Mouse (Mus musculus) heart, embryonic 11.5 days (tissue): ENCODE measurements around the gene Kcnj3. TPM values are rescaled to one million over a fixed set of nuclear protein-coding genes. Genes with fewer than 3 reads are reported as not detected.

Experiments used
- ATAC-seq: fragments of 200-750 bp; cut with Nextera tagmentation; replicated peaks from 2 replicates; pipeline ENCODE4 v1.8.0; 2017; ENCODE audit warnings: moderate library complexity; ENCODE audit not compliant: insufficient number of reproducible peaks, low FRiP score, low TSS enrichment
- H3K27ac ChIP-seq: fragments of 300-500 bp; sonication (generic); 2 replicates; pipeline ENCODE4 v1.5.1; 2014; ENCODE audit warnings: mild to moderate bottlenecking, low read depth, low read length
- H3K27me3 ChIP-seq: fragments of 300-500 bp; sonication (generic); 2 replicates; pipeline ENCODE4 v1.6.1; 2014; ENCODE audit warnings: mild to moderate bottlenecking, low read length, mixed read lengths; ENCODE audit not compliant: control insufficient read depth, insufficient read depth
- H3K36me3 ChIP-seq: fragments of 300-500 bp; sonication (generic); 2 replicates; pipeline ENCODE4 v1.6.1; 2014; ENCODE audit warnings: mild to moderate bottlenecking, low read length, moderate library complexity, mixed read lengths; ENCODE audit not compliant: control insufficient read depth, insufficient read depth
- H3K4me1 ChIP-seq: fragments of 300-500 bp; sonication (generic); 2 replicates; pipeline ENCODE4 v1.6.1; 2014; ENCODE audit warnings: low read length; ENCODE audit not compliant: control insufficient read depth, insufficient read depth
- H3K4me2 ChIP-seq: fragments of 300-500 bp; sonication (generic); 2 replicates; pipeline ENCODE4 v1.6.1; 2014; ENCODE audit warnings: mild to moderate bottlenecking, moderate library complexity
- H3K4me3 ChIP-seq: fragments of 300-500 bp; sonication (generic); 2 replicates; pipeline ENCODE4 v1.5.1; 2014; ENCODE audit warnings: low read depth, low read length
- H3K9ac ChIP-seq: fragments of 300-500 bp; sonication (generic); 2 replicates; pipeline ENCODE4 v1.6.1; 2014; ENCODE audit warnings: mild to moderate bottlenecking, low read depth, low read length, moderate library complexity
- H3K9me3 ChIP-seq: fragments of 300-500 bp; sonication (generic); replicated peaks from 2 replicates; pipeline ENCODE4 v1.6.1; 2016; ENCODE audit warnings: low read length; ENCODE audit not compliant: control insufficient read depth
- WGBS: fragments of 180-500 bp; shearing (Covaris S2); extraction: QIAGEN DNeasy Blood & Tissue Kit; methylation state at CpG from one replicate; pipeline ENCODE4 v1.1.7; 2014; ENCODE audit not compliant: insufficient replicate concordance; 5-methylcytosine and 5-hydroxymethylcytosine counted together
- polyA plus RNA-seq: library from polyadenylated mRNA; unstranded; fragments of >200 nt; fragmentation: Nextera tagmentation; extraction: Ambion mirVana; gene quantifications from 2 replicates; pipeline ENCODE4 v1.2.1, GENCODE M21; 2014

Gene Kcnj3
- polyA plus RNA-seq: 6.4 and 8.7 TPM in 2 replicates

- Histone ChIP-seq H3K4me1 (peaks cover 4% of the 10 kb centered on the region), H3K9ac (peak within 1 kb of the TSS; percentile 64), H3K9me3 (no peaks in the 10 kb centered on the region), H3K27ac (0 out of 2 replicates have a peak within 1 kb of the TSS, but pooled peaks have one; percentile 15), H3K36me3 (no peaks in the 10 kb centered on the region), H3K4me3 (peak within 1 kb of the TSS; percentile 53), H3K4me2 (peak within 1 kb of the TSS; percentile 81), H3K27me3 (no peaks in the 10 kb centered on the region; the same call in 1 of the 2 replicates)
- peak; percentile 58; the same call in 1 of the 2 replicates for ATAC-seq
- WGBS: under 1% methylated on average over 20 of the region's 20 CpGs
These were observed at the start of gene Kcnj3 for GRCm38 (mm10) chr2:55435721-55436260. TSS of gene Kcnj3 (plus strand) at chr2:55435970.

- no peak for ATAC-seq
- Histone ChIP-seq H3K9me3 (no peaks in the 10 kb centered on the region), H3K27me3 (no peaks in the 10 kb centered on the region), H3K4me1 (no peaks in the 10 kb centered on the region), H3K4me2 (no peak overlapping the region), H3K36me3 (no peaks in the 10 kb centered on the region), H3K4me3 (no peak overlapping the region), H3K27ac (no peak overlapping the region), H3K9ac (no peak overlapping the region)
- WGBS: 70% methylated on average over 3 of the region's 3 CpGs
These were observed 45.3 kb upstream of the Kcnj3 start for GRCm38 (mm10) chr2:55390330-55390989.

GRCm38 (mm10) chr2:55405307-55405706 is 30.5 kb upstream of the Kcnj3 start:
- no peak overlapping the region for H3K27ac ChIP-seq
- H3K4me3 ChIP-seq: no peak overlapping the region
- no peaks in the 10 kb centered on the region for H3K27me3 ChIP-seq
- no peaks in the 10 kb centered on the region for H3K4me1 ChIP-seq
- no peak for ATAC-seq
- H3K36me3 ChIP-seq: no peaks in the 10 kb centered on the region
- no peak overlapping the region for H3K4me2 ChIP-seq
- H3K9me3 ChIP-seq: no peaks in the 10 kb centered on the region
- H3K9ac ChIP-seq: no peak overlapping the region
- WGBS: 76% methylated on average over 1 of the region's 1 CpGs

GRCm38 (mm10) chr2:55427633-55428032 is 8.1 kb upstream of the Kcnj3 start:
- WGBS: 57% methylated on average over 2 of the region's 2 CpGs
- Histone ChIP-seq H3K9ac (no peak overlapping the region), H3K27ac (no peak overlapping the region), H3K4me3 (no peak overlapping the region), H3K4me2 (no peak overlapping the region), H3K9me3 (no peaks in the 10 kb centered on the region), H3K27me3 (no peaks in the 10 kb centered on the region), H3K36me3 (no peaks in the 10 kb centered on the region), H3K4me1 (no peaks in the 10 kb centered on the region)
- no peak for ATAC-seq

- H3K4me1 ChIP-seq: peaks cover 4% of the 10 kb centered on the region
- no peaks in the 10 kb centered on the region for H3K36me3 ChIP-seq
- peak overlapping the region; percentile 3; the same call in 1 of the 2 replicates for H3K27ac ChIP-seq
- H3K27me3 ChIP-seq: no peaks in the 10 kb centered on the region; the same call in 1 of the 2 replicates
- H3K4me2 ChIP-seq: no peak overlapping the region
- H3K4me3 ChIP-seq: no peak overlapping the region
- H3K9ac ChIP-seq: no peak overlapping the region
- no peak for ATAC-seq
- WGBS: 46% methylated on average over 4 of the region's 4 CpGs
- no peaks in the 10 kb centered on the region for H3K9me3 ChIP-seq
These were observed 3.7 kb upstream of the Kcnj3 start for GRCm38 (mm10) chr2:55432104-55432503.

- Histone ChIP-seq H3K27me3 (no peaks in the 10 kb centered on the region; the same call in 1 of the 2 replicates), H3K27ac (0 out of 2 replicates have a peak overlapping the region, but pooled peaks have one; percentile 15), H3K9me3 (no peaks in the 10 kb centered on the region), H3K4me2 (peak overlapping the region; percentile 81), H3K4me3 (peak overlapping the region; percentile 53), H3K4me1 (peaks cover 4% of the 10 kb centered on the region), H3K9ac (peak overlapping the region; percentile 64), H3K36me3 (no peaks in the 10 kb centered on the region)
- WGBS: 1% methylated on average over 20 of the region's 21 CpGs
- ATAC-seq: peak; percentile 40; the same call in 1 of the 2 replicates
These were observed 664 bp downstream of the Kcnj3 start for GRCm38 (mm10) chr2:55436261-55437006.

GRCm38 (mm10) chr2:55437007-55437949 is 1.5 kb downstream of the Kcnj3 start:
- 0 out of 2 replicates have a peak, but pooled peaks have one; percentile 14 for ATAC-seq
- H3K27me3 ChIP-seq: no peaks in the 10 kb centered on the region; the same call in 1 of the 2 replicates
- no peaks in the 10 kb centered on the region for H3K36me3 ChIP-seq
- no peaks in the 10 kb centered on the region for H3K9me3 ChIP-seq
- peak overlapping the region; percentile 64 for H3K9ac ChIP-seq
- WGBS: under 1% methylated on average over 51 of the region's 51 CpGs
- peaks cover 4% of the 10 kb centered on the region for H3K4me1 ChIP-seq
- H3K4me2 ChIP-seq: peak overlapping the region; percentile 81
- H3K4me3 ChIP-seq: peak overlapping the region; percentile 53
- H3K27ac ChIP-seq: no peak overlapping the region

- Histone ChIP-seq H3K9ac (peak overlapping the region; percentile 64), H3K27me3 (no peaks in the 10 kb centered on the region; the same call in 1 of the 2 replicates), H3K36me3 (no peaks in the 10 kb centered on the region), H3K9me3 (no peaks in the 10 kb centered on the region), H3K4me3 (peak overlapping the region; percentile 53), H3K4me1 (peaks cover 4% of the 10 kb centered on the region), H3K27ac (no peak overlapping the region), H3K4me2 (peak overlapping the region; percentile 81)
- WGBS: 29% methylated on average over 1 of the region's 1 CpGs
- no peak for ATAC-seq
These were observed 2.2 kb downstream of the Kcnj3 start for GRCm38 (mm10) chr2:55437977-55438376.
